Mouse (Mus musculus) liver, embryonic 14.5 days (tissue): ENCODE measurements around the gene A730009L09Rik. TPM values are rescaled to one million over a fixed set of nuclear protein-coding genes. Genes with fewer than 3 reads are reported as not detected.
A peak's percentile ranks its signal among the peaks of the same experiment; 100 is the strongest.

Experiments used
- ATAC-seq: fragments of 200-750 bp; cut with Nextera tagmentation; 2 replicates; pipeline ENCODE4 v1.8.0; 2017; ENCODE audit warnings: moderate number of reproducible peaks, mild to moderate bottlenecking, moderate library complexity; ENCODE audit not compliant: insufficient read depth
- DNase-seq, 3 experiments: peaks; one replicate each; pipeline ENCODE4 v3.0.0-alpha.2; 2012 to 2013; ENCODE audit warnings: low read depth in 3 of 3, low spot score in 3 of 3
- H3K27ac ChIP-seq: fragments of 300-500 bp; sonication (generic); 2 replicates; pipeline ENCODE4 v1.5.1; 2014; ENCODE audit warnings: moderate library complexity, mild to moderate bottlenecking, control low read depth, inconsistent platforms
- H3K27me3 ChIP-seq: fragments of 300-500 bp; sonication (generic); 2 replicates; pipeline ENCODE4 v1.6.1; 2014; ENCODE audit warnings: mild to moderate bottlenecking, low read length, moderate library complexity; ENCODE audit not compliant: control insufficient read depth, insufficient read depth
- H3K36me3 ChIP-seq: fragments of 300-500 bp; sonication (generic); replicated peaks from 2 replicates; pipeline ENCODE4 v1.6.1; 2014; ENCODE audit warnings: low read depth; ENCODE audit not compliant: control insufficient read depth, insufficient read depth
- H3K4me1 ChIP-seq, 2 experiments: fragments of 200-500 bp in 1 of 2; fragments of 300-500 bp in 1 of 2; sonication (generic) in 1 of 2; replicated peaks; 2 replicates each; pipeline ENCODE4 v1.6.1; 2012 to 2014; ENCODE audit warnings: antibody characterized with exemption in 1 of 2, inconsistent platforms in 1 of 2, low read length in 1 of 2; ENCODE audit not compliant: control insufficient read depth in 2 of 2, insufficient read depth in 2 of 2
- H3K4me2 ChIP-seq: fragments of 300-500 bp; sonication (generic); 2 replicates; pipeline ENCODE4 v1.6.1; 2014; ENCODE audit warnings: low read depth, mild to moderate bottlenecking, control low read depth, moderate library complexity
- H3K4me3 ChIP-seq, 2 experiments: fragments of 200-500 bp in 1 of 2; fragments of 300-500 bp in 1 of 2; sonication (generic) in 1 of 2; 2 replicates each; pipeline ENCODE4 v1.5.1; 2012 to 2014; ENCODE audit warnings: low read depth in 2 of 2, low read length in 2 of 2, mild to moderate bottlenecking in 2 of 2, control low read depth in 1 of 2, inconsistent platforms in 1 of 2, moderate library complexity in 1 of 2; ENCODE audit not compliant: insufficient read depth in 1 of 2
- H3K9ac ChIP-seq: fragments of 300-500 bp; sonication (generic); replicated peaks from 2 replicates; pipeline ENCODE4 v1.6.1; 2014; ENCODE audit warnings: mild to moderate bottlenecking, control low read depth, moderate library complexity
- H3K9me3 ChIP-seq: fragments of 300-500 bp; sonication (generic); 2 replicates; pipeline ENCODE4 v1.6.1; 2016; ENCODE audit warnings: low read length, mixed read lengths; ENCODE audit not compliant: control insufficient read depth
- CTCF ChIP-seq: IDR thresholded peaks from 2 replicates; pipeline ENCODE4 v1.5.1; 2016; ENCODE audit warnings: antibody characterized with exemption, low read depth, control low read depth
- EP300 ChIP-seq: IDR thresholded peaks from 2 replicates; pipeline ENCODE4 v1.6.1; 2016; ENCODE audit warnings: antibody characterized with exemption, low read depth
- WGBS: fragments of 180-500 bp; shearing (Covaris S2); extraction: QIAGEN DNeasy Blood & Tissue Kit; methylation state at CpG from one replicate; pipeline ENCODE4 v1.1.7; 2014; ENCODE audit not compliant: insufficient replicate concordance; 5-methylcytosine and 5-hydroxymethylcytosine counted together
- polyA plus RNA-seq, 2 experiments: library from polyadenylated mRNA; depleted of rRNA in 1 of 2; stranded (reverse) in 1 of 2; unstranded in 1 of 2; fragments of >200 nt; fragmentation: Nextera tagmentation in 1 of 2; extraction: Ambion mirVana in 1 of 2; gene quantifications; 2 replicates each; pipeline versions ENCODE4 v1.2.1 to v1.2.3; 2012 to 2014

A730009L09Rik gene
- polyA plus RNA-seq, 2 experiments, result not detected

GRCm38 (mm10) chr16:84532803-84533202 is 17.9 kb downstream of the A730009L09Rik start:
- H3K27ac ChIP-seq, result no peak overlapping the region
- 38% methylated on average over 3 of the region's 3 CpGs for WGBS
- ATAC-seq, result no peak
- H3K4me2 ChIP-seq, result no peak overlapping the region
- no peaks in the 10 kb centered on the region for H3K27me3 ChIP-seq
- no peak for TF ChIP-seq CTCF
- no peak for TF ChIP-seq EP300
- H3K9me3 ChIP-seq, result no peaks in the 10 kb centered on the region
- H3K4me1 ChIP-seq, result no peaks in the 10 kb centered on the region
- H3K4me3 ChIP-seq, result no peak overlapping the region
- no peak for DNase-seq
- H3K36me3 ChIP-seq, result no peaks in the 10 kb centered on the region
- no peak overlapping the region for H3K9ac ChIP-seq

GRCm38 (mm10) chr16:84546059-84546458 is 31.1 kb downstream of the A730009L09Rik start:
- Histone ChIP-seq H3K4me3 (no peak overlapping the region), H3K4me2 (no peak overlapping the region), H3K9ac (no peak overlapping the region), H3K27ac (no peak overlapping the region), H3K9me3 (no peaks in the 10 kb centered on the region), H3K27me3 (no peaks in the 10 kb centered on the region), H3K36me3 (no peaks in the 10 kb centered on the region), H3K4me1 (no peaks in the 10 kb centered on the region)
- no peak for ATAC-seq
- no peak for TF ChIP-seq EP300
- TF ChIP-seq CTCF, result peak; percentile 35
- WGBS, result 64% methylated on average over 4 of the region's 4 CpGs
- no peak for DNase-seq

GRCm38 (mm10) chr16:84549122-84549521 is 34.2 kb downstream of the A730009L09Rik start:
- Histone ChIP-seq H3K27me3 (no peaks in the 10 kb centered on the region), H3K27ac (no peak overlapping the region), H3K36me3 (no peaks in the 10 kb centered on the region), H3K9me3 (no peaks in the 10 kb centered on the region), H3K4me3 (no peak overlapping the region), H3K4me1 (no peaks in the 10 kb centered on the region), H3K4me2 (no peak overlapping the region), H3K9ac (no peak overlapping the region)
- ATAC-seq (no peak), DNase-seq (no peak)
- 39% methylated on average over 9 of the region's 9 CpGs for WGBS
- TF ChIP-seq EP300, result no peak
- no peak for TF ChIP-seq CTCF

GRCm38 (mm10) chr16:84550445-84550844 is 35.5 kb downstream of the A730009L09Rik start:
- H3K27ac ChIP-seq, result no peak overlapping the region
- H3K4me2 ChIP-seq, result no peak overlapping the region
- no peak for DNase-seq
- TF ChIP-seq CTCF, result no peak
- TF ChIP-seq EP300, result no peak
- no peak overlapping the region for H3K4me3 ChIP-seq
- no peak for ATAC-seq
- H3K36me3 ChIP-seq, result no peaks in the 10 kb centered on the region
- H3K27me3 ChIP-seq, result no peaks in the 10 kb centered on the region
- no peaks in the 10 kb centered on the region for H3K9me3 ChIP-seq
- no peak overlapping the region for H3K9ac ChIP-seq
- WGBS, result 63% methylated on average over 5 of the region's 5 CpGs
- no peaks in the 10 kb centered on the region for H3K4me1 ChIP-seq

GRCm38 (mm10) chr16:84553981-84554380 is 39.1 kb downstream of the A730009L09Rik start:
- 50% methylated on average over 13 of the region's 13 CpGs for WGBS
- H3K27ac ChIP-seq, result no peak overlapping the region
- TF ChIP-seq CTCF (no peak), EP300 (no peak)
- H3K9ac ChIP-seq, result no peak overlapping the region
- H3K4me1 ChIP-seq, result no peaks in the 10 kb centered on the region
- H3K4me3 ChIP-seq, result no peak overlapping the region
- H3K4me2 ChIP-seq, result no peak overlapping the region
- no peaks in the 10 kb centered on the region for H3K27me3 ChIP-seq
- H3K9me3 ChIP-seq, result no peaks in the 10 kb centered on the region
- ATAC-seq (no peak), DNase-seq (no peak)
- H3K36me3 ChIP-seq, result no peaks in the 10 kb centered on the region
